Mouse (Mus musculus) CH12.LX (cell line): ENCODE results near the gene Afap1. TPM values are rescaled to one million over a fixed set of nuclear protein-coding genes. Genes with fewer than 3 reads are reported as not detected.

Source experiments
- DNase-seq: peaks from one replicate; pipeline ENCODE4 v3.0.0-alpha.2; 2013; ENCODE audit errors: extremely low read depth
- H3K27ac ChIP-seq: 2 replicates; pipeline ENCODE4 v1.5.1; 2012; ENCODE audit warnings: low read depth, mild to moderate bottlenecking, control low read depth, moderate library complexity; ENCODE audit not compliant: insufficient read depth
- H3K27me3 ChIP-seq: replicated peaks from 2 replicates; pipeline ENCODE3; 2012; ENCODE audit warnings: inconsistent platforms
- H3K36me3 ChIP-seq, 2 experiments: replicated peaks in 1 of 2; 2 replicates each; pipeline versions ENCODE3 to v1.6.1; 2012; ENCODE audit warnings: inconsistent platforms in 1 of 2, low read length in 1 of 2, mild to moderate bottlenecking in 1 of 2, mixed read lengths in 1 of 2, moderate library complexity in 1 of 2; ENCODE audit not compliant: control insufficient read depth in 1 of 2, insufficient read depth in 1 of 2
- H3K4me1 ChIP-seq, 2 experiments: 2 replicates each; pipeline ENCODE4 v1.6.1; 2012; ENCODE audit warnings: inconsistent platforms in 1 of 2, moderate library complexity in 1 of 2; ENCODE audit not compliant: insufficient read depth in 2 of 2, control insufficient read depth in 1 of 2
- H3K4me2 ChIP-seq: 2 replicates; pipeline ENCODE4 v1.6.1; 2012; ENCODE audit warnings: low read depth, mild to moderate bottlenecking, control low read depth; ENCODE audit not compliant: poor library complexity, insufficient read depth, severe bottlenecking
- H3K4me3 ChIP-seq, 3 experiments: fragments of 150-350 bp in 1 of 3; sonication (generic) in 1 of 3; replicated peaks in 1 of 3; 2 replicates each; pipeline versions ENCODE3 to v1.5.1; 2011 to 2012; ENCODE audit warnings: low read depth in 2 of 3, low read length in 2 of 3, mild to moderate bottlenecking in 2 of 3, moderate library complexity in 2 of 3, control low read depth in 1 of 3, improper control_type of control experiment in 1 of 3, inconsistent platforms in 1 of 3, mixed read lengths in 1 of 3; ENCODE audit not compliant: poor library complexity in 1 of 3
- H3K79me2 ChIP-seq: replicated peaks from 2 replicates; pipeline ENCODE4 v1.6.1; 2012; ENCODE audit warnings: mild to moderate bottlenecking, moderate library complexity; ENCODE audit not compliant: control insufficient read depth, poor library complexity, insufficient read depth, severe bottlenecking; ENCODE audit errors: extremely low read depth
- H3K9ac ChIP-seq: 2 replicates; pipeline ENCODE4 v1.6.1; 2012; ENCODE audit warnings: low read depth, mild to moderate bottlenecking, control low read depth, moderate library complexity; ENCODE audit not compliant: insufficient read depth
- H3K9me3 ChIP-seq: replicated peaks from 2 replicates; pipeline ENCODE3; 2012; ENCODE audit warnings: low read length, inconsistent platforms, mixed read lengths
- BHLHE40 ChIP-seq: IDR thresholded peaks from 2 replicates; pipeline ENCODE4 v1.6.1; 2011; ENCODE audit warnings: mild to moderate bottlenecking, low read depth, low read length, improper control_type of control experiment
- CHD1 ChIP-seq: IDR thresholded peaks from 2 replicates; pipeline ENCODE4 v1.6.1; 2012; ENCODE audit warnings: low read depth, low read length, improper control_type of control experiment, inconsistent platforms
- CHD2 ChIP-seq: IDR thresholded peaks from 2 replicates; pipeline ENCODE4 v1.6.1; 2011; ENCODE audit warnings: low read length, improper control_type of control experiment
- CTCF ChIP-seq, 2 experiments: IDR thresholded peaks in 1 of 2; conservative IDR thresholded peaks in 1 of 2; 2 replicates each; pipeline ENCODE4 v1.5.1; 2011 to 2012; ENCODE audit warnings: low read depth in 2 of 2, low read length in 2 of 2, improper control_type of control experiment in 1 of 2, inconsistent platforms in 1 of 2, mild to moderate bottlenecking in 1 of 2, moderate library complexity in 1 of 2
- E2F4 ChIP-seq: IDR thresholded peaks from 2 replicates; pipeline ENCODE4 v1.6.1; 2011; ENCODE audit warnings: low read depth, low read length, improper control_type of control experiment; ENCODE audit not compliant: insufficient replicate concordance
- EP300 ChIP-seq: IDR thresholded peaks from 2 replicates; pipeline ENCODE4 v1.6.1; 2011; ENCODE audit warnings: low read length, improper control_type of control experiment
- ETS1 ChIP-seq: conservative IDR thresholded peaks from 2 replicates; pipeline ENCODE4 v1.6.1; 2012; ENCODE audit warnings: low read depth, mild to moderate bottlenecking, inconsistent platforms, low read length, improper control_type of control experiment, moderate library complexity
- GABPA ChIP-seq: IDR thresholded peaks from 2 replicates; pipeline ENCODE4 v1.6.1; 2012; ENCODE audit warnings: low read depth, low read length, improper control_type of control experiment, inconsistent platforms; ENCODE audit not compliant: insufficient replicate concordance
- IRF4 ChIP-seq: IDR thresholded peaks from 2 replicates; pipeline ENCODE4 v1.6.1; 2014; ENCODE audit warnings: low read depth, mild to moderate bottlenecking, inconsistent platforms, low read length, improper control_type of control experiment
- JUN ChIP-seq: IDR thresholded peaks from 2 replicates; pipeline ENCODE4 v1.6.1; 2011; ENCODE audit warnings: low read depth, mild to moderate bottlenecking, low read length, improper control_type of control experiment, moderate library complexity; ENCODE audit not compliant: insufficient read depth
- JUND ChIP-seq: conservative IDR thresholded peaks from 2 replicates; pipeline ENCODE4 v1.6.1; 2011; ENCODE audit warnings: low read depth, low read length, improper control_type of control experiment
- KAT2A ChIP-seq: IDR thresholded peaks from 2 replicates; pipeline ENCODE4 v1.6.1; 2012; ENCODE audit warnings: low read length, improper control_type of control experiment, inconsistent platforms; ENCODE audit not compliant: insufficient replicate concordance
- MAFK ChIP-seq: IDR thresholded peaks from 2 replicates; pipeline ENCODE4 v1.6.1; 2011; ENCODE audit warnings: low read length, improper control_type of control experiment; ENCODE audit not compliant: insufficient replicate concordance
- MAX ChIP-seq: IDR thresholded peaks from 2 replicates; pipeline ENCODE4 v1.6.1; 2011; ENCODE audit warnings: low read length, improper control_type of control experiment
- MEF2A ChIP-seq: IDR thresholded peaks from 2 replicates; pipeline ENCODE4 v1.6.1; 2014; ENCODE audit warnings: low read depth, mild to moderate bottlenecking, inconsistent platforms, low read length, improper control_type of control experiment, borderline replicate concordance
- MXI1 ChIP-seq: IDR thresholded peaks from 2 replicates; pipeline ENCODE4 v1.6.1; 2011; ENCODE audit warnings: mild to moderate bottlenecking, low read depth, low read length, improper control_type of control experiment
- MYC ChIP-seq: IDR thresholded peaks from 2 replicates; pipeline ENCODE4 v1.6.1; 2011; ENCODE audit warnings: low read depth, mild to moderate bottlenecking, improper control_type of control experiment, low read length
- NELFE ChIP-seq: IDR thresholded peaks from 2 replicates; pipeline ENCODE4 v1.6.1; 2011; ENCODE audit warnings: low read depth, low read length, improper control_type of control experiment
- PAX5 ChIP-seq: IDR thresholded peaks from 2 replicates; pipeline ENCODE4 v1.6.1; 2012; ENCODE audit warnings: low read length, inconsistent platforms, mixed read lengths
- POLR2A ChIP-seq: IDR thresholded peaks from 2 replicates; pipeline ENCODE4 v1.6.1; 2011; ENCODE audit warnings: low read depth, mild to moderate bottlenecking, improper control_type of control experiment, low read length
- POLR2AphosphoS2 ChIP-seq: IDR thresholded peaks from 2 replicates; pipeline ENCODE4 v1.6.1; 2011; ENCODE audit warnings: low read depth, low read length, improper control_type of control experiment
- RAD21 ChIP-seq: IDR thresholded peaks from 2 replicates; pipeline ENCODE4 v1.6.1; 2011; ENCODE audit warnings: low read depth, mild to moderate bottlenecking, low read length, improper control_type of control experiment, moderate library complexity
- SIN3A ChIP-seq: IDR thresholded peaks from 2 replicates; pipeline ENCODE4 v1.6.1; 2012; ENCODE audit warnings: low read length, improper control_type of control experiment, inconsistent platforms
- TBP ChIP-seq: conservative IDR thresholded peaks from 2 replicates; pipeline ENCODE4 v1.6.1; 2011; ENCODE audit warnings: low read depth, low read length, improper control_type of control experiment
- UBTF ChIP-seq: IDR thresholded peaks from 2 replicates; pipeline ENCODE4 v1.6.1; 2012; ENCODE audit warnings: low read depth, mild to moderate bottlenecking, inconsistent platforms, low read length, improper control_type of control experiment, moderate library complexity
- USF2 ChIP-seq: conservative IDR thresholded peaks from 2 replicates; pipeline ENCODE4 v1.6.1; 2011; ENCODE audit warnings: low read depth, low read length, improper control_type of control experiment
- ZC3H11A ChIP-seq: IDR thresholded peaks from 2 replicates; pipeline ENCODE4 v1.6.1; 2012; ENCODE audit warnings: low read depth, mild to moderate bottlenecking, inconsistent platforms, low read length, improper control_type of control experiment
- ZKSCAN1 ChIP-seq: IDR thresholded peaks from 2 replicates; pipeline ENCODE4 v1.6.1; 2012; ENCODE audit warnings: low read depth, inconsistent platforms, low read length, improper control_type of control experiment, borderline replicate concordance
- ZMIZ1 ChIP-seq: IDR thresholded peaks from 2 replicates; pipeline ENCODE4 v1.6.1; 2012; ENCODE audit warnings: low read depth, mild to moderate bottlenecking, inconsistent platforms, low read length, improper control_type of control experiment
- ZNF384 ChIP-seq: IDR thresholded peaks from 2 replicates; pipeline ENCODE4 v1.6.1; 2012; ENCODE audit warnings: low read depth, low read length, improper control_type of control experiment, inconsistent platforms
- dilution Hi-C: fragments of 300-500 bp; cut with MboI; formaldehyde crosslinking; loops from 2 replicates; pipeline ENCODE4 v1.14.3; 2020; ENCODE audit warnings: low sequenced_read_pairs; ENCODE audit not compliant: extremely low pct_unique_long_range_greater_than_20kb, extremely low pct_ligation_motif_present
- in situ Hi-C: fragments of 300-500 bp; cut with MboI; formaldehyde crosslinking; loops from 3 replicates; pipeline ENCODE4 v1.14.3; 2019; ENCODE audit warnings: low sequenced_read_pairs, low pct_ligation_motif_present, low pct_unique_long_range_greater_than_20kb, mixed read lengths
- polyA plus RNA-seq: library from polyadenylated mRNA; unstranded; fragments of >175 nt; gene quantifications from 2 replicates; pipeline ENCODE4 v1.2.1, GENCODE M21; 2012; ENCODE audit warnings: low read depth; ENCODE audit not compliant: insufficient read length
- total RNA-seq, 2 experiments: library from RNA; depleted of rRNA; stranded (reverse); fragments of 300-350 nt in 1 of 2; fragments of >200 nt in 1 of 2; gene quantifications; 2 replicates each; pipeline ENCODE4 v1.2.3; 2012 to 2014

Afap1 gene
- total and polyA plus RNA-seq, 3 experiments, result 0.32 to 4.0 (median 0.86) TPM

- dilution Hi-C loops, result no loop called here
- DNase-seq, result no peak
- no peaks in the 10 kb centered on the region for H3K79me2 ChIP-seq
- no peaks in the 10 kb centered on the region for H3K27me3 ChIP-seq
- no peak overlapping the region for H3K27ac ChIP-seq
- no peak overlapping the region for H3K9ac ChIP-seq
- H3K4me3 ChIP-seq, result no peak overlapping the region
- peaks cover 0 to 15% of the 10 kb centered on the region in 2 experiments for H3K36me3 ChIP-seq
- in situ Hi-C loops, result no loop called here
- no peak for TF ChIP-seq ZKSCAN1
- TF ChIP-seq TBP, result no peak
- TF ChIP-seq ETS1, result no peak
- TF ChIP-seq ZMIZ1, result no peak
- TF ChIP-seq MYC, result no peak
- TF ChIP-seq UBTF, result no peak
- TF ChIP-seq ZNF384, result no peak
- no peak for TF ChIP-seq USF2
- no peak for TF ChIP-seq PAX5
- no peak for TF ChIP-seq SIN3A
- TF ChIP-seq MAFK, result no peak
- TF ChIP-seq BHLHE40, result no peak
- no peak for TF ChIP-seq CHD1
- no peak for TF ChIP-seq E2F4
- no peak for TF ChIP-seq JUND
- TF ChIP-seq MXI1, result no peak
- no peak for TF ChIP-seq CHD2
- no peak for TF ChIP-seq MEF2A
- TF ChIP-seq MAX, result no peak
- H3K4me2 ChIP-seq, result no peak overlapping the region
- H3K9me3 ChIP-seq, result no peaks in the 10 kb centered on the region
- H3K4me1 ChIP-seq, result peaks cover 3 to 8% of the 10 kb centered on the region in 2 experiments; a peak in 2 of 4 replicates
Observed at GRCm38 (mm10) chr5:35946841-35947240, 53.7 kb downstream of the Afap1 start.

- Histone ChIP-seq H3K9ac (no peak overlapping the region), H3K27me3 (no peaks in the 10 kb centered on the region), H3K4me1 (peaks cover 3 to 8% of the 10 kb centered on the region in 2 experiments; a peak in 2 of 4 replicates), H3K27ac (no peak overlapping the region)
- no peak for DNase-seq
- TF ChIP-seq POLR2AphosphoS2 (no peak), EP300 (no peak), KAT2A (no peak), ETS1 (no peak), NELFE (no peak), MYC (no peak), ZNF384 (no peak), ZC3H11A (no peak), CHD2 (no peak), CTCF (conservative IDR thresholded peaks at IDR 0.05 in 1 of 2, IDR thresholded peaks at IDR 0.05 in 1 of 2; ENCODE audit: low read depth in 2 of 2, low read length in 2 of 2) (no peak), TBP (no peak), RAD21 (no peak), ZKSCAN1 (no peak), IRF4 (no peak), BHLHE40 (no peak), POLR2A (no peak), JUN (no peak), GABPA (no peak)
- TF ChIP-seq, all 38 proteins: peak for 0
- Histone ChIP-seq H3K4me2 (no peak overlapping the region), H3K79me2 (no peaks in the 10 kb centered on the region), H3K4me3 (no peak overlapping the region), H3K36me3 (peaks cover 0 to 17% of the 10 kb centered on the region in 2 experiments), H3K9me3 (no peaks in the 10 kb centered on the region)
- dilution Hi-C loops, result no loop called here
- in situ Hi-C loops, result no loop called here
Observed at GRCm38 (mm10) chr5:35947427-35947826, 54.3 kb downstream of the Afap1 start.
